Mouse (Mus musculus): Measurements from ENCODE around the gene Vmn1r143.
"Not testable (repeated sequence)": the region's sequence is repeated elsewhere in the genome, so short reads cannot be mapped to it uniquely, and the experiment has no call there.

Gene Vmn1r143

DNA sequence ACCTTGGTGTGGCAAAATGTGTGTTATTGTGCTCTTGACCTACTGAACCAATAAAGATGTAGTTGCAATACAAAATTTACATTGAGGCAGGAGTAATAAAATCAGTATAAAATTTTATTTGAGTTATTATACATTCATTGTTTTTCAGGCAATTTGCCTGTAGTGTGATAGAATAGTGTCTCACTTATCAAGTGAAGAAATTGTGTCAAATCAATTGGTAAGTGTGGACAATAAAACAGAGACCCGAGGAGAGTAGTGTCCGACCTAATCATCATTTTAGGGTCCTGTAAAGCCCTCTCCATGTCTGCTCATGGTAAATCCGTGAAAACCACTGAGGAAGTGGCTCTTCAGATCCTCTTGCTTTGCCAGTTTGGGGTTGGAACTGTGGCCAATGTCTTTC is at the start of gene Vmn1r143:
TSS of gene Vmn1r143 (plus strand) at position 301 of the 400 bp plus-strand sequence.
- in situ Hi-C loops (cut with MboI, MseI), result loop anchor here in 1 of 2 experiments (25.0 kb wide), 1 partner anchor 2002 kb away; the partner anchor contains the start of gene Vmn1r95

DNA sequence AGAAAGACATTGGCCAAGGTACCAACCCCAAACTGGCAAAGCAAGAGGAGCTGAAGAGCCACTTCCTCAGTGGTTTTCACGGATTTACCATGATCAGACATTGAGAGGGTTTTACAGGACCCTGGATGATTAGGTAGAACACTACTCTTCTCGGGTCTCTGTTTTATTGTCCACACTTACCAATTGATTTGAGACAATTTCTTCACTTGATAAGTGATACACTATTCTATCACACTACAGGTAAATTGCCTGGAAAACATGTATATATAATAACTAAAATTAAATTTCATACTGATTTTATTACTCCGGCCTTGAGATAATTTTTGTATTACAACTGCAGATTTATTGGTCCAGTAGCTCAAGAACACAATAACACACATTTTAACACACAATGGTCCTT is 25.2 kb upstream of the Vmn1r143 start, which contains the start of gene Vmn1r142:
TSS of gene Vmn1r142 (minus strand) at position 101 of the 400 bp plus-strand sequence.
- in situ Hi-C loops (cut with MboI, MseI), result not testable (repeated sequence)

DNA sequence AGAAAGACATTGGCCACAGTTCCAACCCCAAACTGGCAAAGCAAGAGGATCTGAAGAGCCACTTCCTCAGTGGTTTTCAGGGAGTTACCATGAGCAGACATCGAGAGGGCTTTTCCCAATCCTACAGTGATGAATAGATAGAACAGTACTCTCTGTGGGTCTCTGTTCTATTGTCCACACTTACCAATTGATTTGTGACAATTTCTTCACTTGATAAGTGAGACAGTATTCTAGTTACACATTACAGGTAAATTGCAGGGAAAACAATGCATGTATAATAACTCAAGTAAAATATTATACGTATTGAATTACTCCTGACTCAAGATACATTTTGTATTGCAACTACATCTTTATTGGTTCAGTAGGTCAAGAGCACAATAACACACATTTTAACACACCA is 12.0 kb downstream of the Vmn1r143 start, which contains the start of gene Gm8653:
TSS of gene Gm8653 (minus strand) at position 101 of the 400 bp plus-strand sequence.
- in situ Hi-C loops (cut with MboI, MseI), result not testable (repeated sequence)

GRCm38 (mm10) chr7:22229384-22229783 is 40.2 kb downstream of the Vmn1r143 start, which contains the start of gene Gm8453:
Gene Gm8453 (minus strand): TSS chr7:22229484.
- in situ Hi-C loops (cut with MboI, MseI), result not testable (repeated sequence)

Measured in T-helper 17 cell (primary cell).